Mouse (Mus musculus): ENCODE measurements around the gene Cdk7. TPM values are rescaled to one million over a fixed set of nuclear protein-coding genes. Genes with fewer than 3 reads are reported as not detected.

Cdk7 gene
- total RNA-seq, 2 experiments from 2014 or later: 35.3 to 40.0 TPM

Other genes with a start within 250 kb of the Cdk7 start
- gene Gtf2h2, start 238.4 kb downstream of the Cdk7 start, total RNA-seq (2021): 10 to 100 TPM; 35.5 to 37.1 TPM
- gene Ocln, start 178.2 kb downstream of the Cdk7 start, total RNA-seq (2021): 1 to 10 TPM; 7.5 to 9.4 TPM
- gene Marveld2, start 114.0 kb downstream of the Cdk7 start, total RNA-seq (2021): 1 to 10 TPM; 1.2 to 2.0 TPM
- 10 to 100 TPM; 86.9 to 96.2 TPM for gene Ak6, start 80.0 kb downstream of the Cdk7 start, total RNA-seq (2021)
- gene Rad17, start 79.9 kb downstream of the Cdk7 start, total RNA-seq (2021): 10 to 100 TPM; 14.8 to 15.1 TPM
- 10 to 100 TPM; 18.0 to 21.5 TPM for gene Taf9, start 79.4 kb downstream of the Cdk7 start, total RNA-seq (2021)
- gene Ccdc125, start 61.2 kb downstream of the Cdk7 start, total RNA-seq (2021): under 1 TPM; 0.19 to 0.23 TPM
- 10 to 100 TPM; 54.9 to 60.3 TPM for gene Mrps36, start 13.7 kb upstream of the Cdk7 start, total RNA-seq (2021)
- under 1 TPM; 0.28 to 0.67 TPM for gene Cenph, start 45.0 kb upstream of the Cdk7 start, total RNA-seq (2021)
- gene Ccnb1, start 55.6 kb upstream of the Cdk7 start, total RNA-seq (2021): under 1 TPM; 0.47 to 0.67 TPM
- gene Slc30a5, start 102.5 kb upstream of the Cdk7 start, total RNA-seq (2021): 10 to 100 TPM; 42.2 to 43.7 TPM